Mouse (Mus musculus): Measurements from ENCODE around the gene Grap. TPM values are rescaled to one million over a fixed set of nuclear protein-coding genes. Genes with fewer than 3 reads are reported as not detected.
A peak's percentile ranks its signal among the peaks of the same experiment; 100 is the strongest.

Gene Grap
- polyA plus RNA-seq, 1 experiment: 0.14 TPM

- Histone ChIP-seq H3K79me3 (ENCODE audit: low read depth) (no peaks in the 10 kb centered on the region), H3K27me3 (ENCODE audit: control insufficient read depth, insufficient read depth, insufficient read length) (no peaks in the 10 kb centered on the region), H3ac (ENCODE audit: control insufficient read depth, insufficient read length, low read depth) (no peak overlapping the region), H3K79me2 (ENCODE audit: control insufficient read depth, insufficient read depth) (no peaks in the 10 kb centered on the region), H3K36me3 (ENCODE audit: control insufficient read depth, insufficient read depth) (no peaks in the 10 kb centered on the region), H3K4me3 (ENCODE audit: insufficient read depth, poor library complexity, severe bottlenecking) (no peak overlapping the region)
- TF ChIP-seq USF1 (IDR thresholded peaks at IDR 0.05; ENCODE audit: low read depth): no peak
- no peak for TF ChIP-seq CEBPB (IDR thresholded peaks at IDR 0.05; ENCODE audit: low read depth)
- no peak for TF ChIP-seq MYOG (IDR thresholded peaks at IDR 0.05; ENCODE audit: control insufficient read depth, extremely low read depth, insufficient read length)
- TF ChIP-seq MYOD1 (IDR thresholded peaks at IDR 0.05; ENCODE audit: control insufficient read depth, insufficient read length, low read depth): no peak
- TF ChIP-seq CTCF (IDR thresholded peaks at IDR 0.05; ENCODE audit: control insufficient read depth, insufficient read depth, insufficient read length): no peak
- no peak for TF ChIP-seq MAX (IDR thresholded peaks at IDR 0.05)
- no peak for TF ChIP-seq FOSL1 (IDR thresholded peaks at IDR 0.05; ENCODE audit: insufficient read depth, low read length, poor library complexity, severe bottlenecking)
Measured at GRCm38 (mm10) chr11:61705581-61705980, 52.5 kb downstream of the Grap start.

- no peaks in the 10 kb centered on the region for H3K36me3 ChIP-seq (ENCODE audit: control insufficient read depth, insufficient read depth)
- H3ac ChIP-seq (ENCODE audit: control insufficient read depth, insufficient read length, low read depth): no peak overlapping the region
- TF ChIP-seq MAX (IDR thresholded peaks at IDR 0.05) (no peak), CEBPB (IDR thresholded peaks at IDR 0.05; ENCODE audit: low read depth) (no peak), FOSL1 (IDR thresholded peaks at IDR 0.05; ENCODE audit: insufficient read depth, low read length, poor library complexity, severe bottlenecking) (no peak), MYOG (IDR thresholded peaks at IDR 0.05; ENCODE audit: control insufficient read depth, extremely low read depth, insufficient read length) (no peak), USF1 (IDR thresholded peaks at IDR 0.05; ENCODE audit: low read depth) (no peak), MYOD1 (IDR thresholded peaks at IDR 0.05; ENCODE audit: control insufficient read depth, insufficient read length, low read depth) (no peak), CTCF (IDR thresholded peaks at IDR 0.05; ENCODE audit: control insufficient read depth, insufficient read depth, insufficient read length) (no peak)
- H3K4me3 ChIP-seq (ENCODE audit: insufficient read depth, poor library complexity, severe bottlenecking): no peak overlapping the region
- H3K79me2 ChIP-seq (ENCODE audit: control insufficient read depth, insufficient read depth): no peaks in the 10 kb centered on the region
- H3K79me3 ChIP-seq (ENCODE audit: low read depth): no peaks in the 10 kb centered on the region
- H3K27me3 ChIP-seq (ENCODE audit: control insufficient read depth, insufficient read depth, insufficient read length): no peaks in the 10 kb centered on the region
Measured at GRCm38 (mm10) chr11:61706232-61706631, 53.2 kb downstream of the Grap start.

GRCm38 (mm10) chr11:61708928-61709327 lies 55.9 kb downstream of the Grap start:
- Histone ChIP-seq H3ac (ENCODE audit: control insufficient read depth, insufficient read length, low read depth) (no peak overlapping the region), H3K79me3 (ENCODE audit: low read depth) (no peaks in the 10 kb centered on the region), H3K36me3 (ENCODE audit: control insufficient read depth, insufficient read depth) (no peaks in the 10 kb centered on the region), H3K27me3 (ENCODE audit: control insufficient read depth, insufficient read depth, insufficient read length) (no peaks in the 10 kb centered on the region), H3K4me3 (ENCODE audit: insufficient read depth, poor library complexity, severe bottlenecking) (no peak overlapping the region), H3K79me2 (ENCODE audit: control insufficient read depth, insufficient read depth) (no peaks in the 10 kb centered on the region)
- TF ChIP-seq MAX (IDR thresholded peaks at IDR 0.05): no peak
- no peak for TF ChIP-seq MYOG (IDR thresholded peaks at IDR 0.05; ENCODE audit: control insufficient read depth, extremely low read depth, insufficient read length)
- TF ChIP-seq FOSL1 (IDR thresholded peaks at IDR 0.05; ENCODE audit: insufficient read depth, low read length, poor library complexity, severe bottlenecking): no peak
- TF ChIP-seq CTCF (IDR thresholded peaks at IDR 0.05; ENCODE audit: control insufficient read depth, insufficient read depth, insufficient read length): no peak
- no peak for TF ChIP-seq CEBPB (IDR thresholded peaks at IDR 0.05; ENCODE audit: low read depth)
- TF ChIP-seq MYOD1 (IDR thresholded peaks at IDR 0.05; ENCODE audit: control insufficient read depth, insufficient read length, low read depth): no peak
- TF ChIP-seq USF1 (IDR thresholded peaks at IDR 0.05; ENCODE audit: low read depth): no peak

DNA sequence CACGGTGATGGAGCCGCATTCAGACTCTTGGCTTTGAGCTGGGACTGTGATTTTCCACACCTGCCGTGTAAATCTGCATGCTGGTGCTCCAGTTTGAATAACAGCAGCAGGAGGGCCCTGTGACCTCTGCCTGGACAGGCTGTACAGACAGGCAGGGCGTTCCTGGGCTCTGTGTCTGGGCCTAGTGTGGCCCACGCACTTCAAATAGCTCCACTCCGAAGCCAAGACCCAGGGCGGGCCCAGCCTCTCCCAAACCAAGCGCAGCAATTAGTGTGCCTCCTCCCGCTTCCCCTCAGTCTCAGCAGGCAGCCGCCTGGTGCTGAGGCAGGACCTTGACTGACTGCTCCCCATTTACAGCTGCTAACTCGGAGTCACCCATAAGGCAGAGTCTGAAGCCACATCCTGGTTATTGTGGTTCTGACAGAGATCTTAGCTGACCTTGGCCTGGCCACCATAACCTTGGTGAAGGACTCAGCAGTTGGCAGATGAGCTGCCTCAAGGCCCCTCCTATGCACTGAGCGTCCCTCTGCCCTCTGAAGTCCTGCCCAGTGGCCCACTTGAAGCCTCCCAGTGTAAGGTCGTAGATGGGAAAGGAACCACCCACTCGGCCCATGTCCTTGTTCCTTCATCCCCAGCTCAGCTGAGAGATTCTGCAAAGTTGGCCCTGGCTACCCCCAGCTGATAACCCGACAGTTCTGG lies 60.2 kb downstream of the Grap start:
- H3K4me3 ChIP-seq (ENCODE audit: insufficient read depth, poor library complexity, severe bottlenecking): no peak overlapping the region
- H3K36me3 ChIP-seq (ENCODE audit: control insufficient read depth, insufficient read depth): no peaks in the 10 kb centered on the region
- no peaks in the 10 kb centered on the region for H3K79me3 ChIP-seq (ENCODE audit: low read depth)
- H3K79me2 ChIP-seq (ENCODE audit: control insufficient read depth, insufficient read depth): no peaks in the 10 kb centered on the region
- no peak overlapping the region for H3ac ChIP-seq (ENCODE audit: control insufficient read depth, insufficient read length, low read depth)
- H3K27me3 ChIP-seq (ENCODE audit: control insufficient read depth, insufficient read depth, insufficient read length): no peaks in the 10 kb centered on the region
- TF ChIP-seq MYOG (IDR thresholded peaks at IDR 0.05; ENCODE audit: control insufficient read depth, extremely low read depth, insufficient read length): no peak
- no peak for TF ChIP-seq MAX (IDR thresholded peaks at IDR 0.05)
- TF ChIP-seq CTCF (IDR thresholded peaks at IDR 0.05; ENCODE audit: control insufficient read depth, insufficient read depth, insufficient read length): no peak
- no peak for TF ChIP-seq USF1 (IDR thresholded peaks at IDR 0.05; ENCODE audit: low read depth)
- no peak for TF ChIP-seq CEBPB (IDR thresholded peaks at IDR 0.05; ENCODE audit: low read depth)
- no peak for TF ChIP-seq FOSL1 (IDR thresholded peaks at IDR 0.05; ENCODE audit: insufficient read depth, low read length, poor library complexity, severe bottlenecking)
- TF ChIP-seq MYOD1 (IDR thresholded peaks at IDR 0.05; ENCODE audit: control insufficient read depth, insufficient read length, low read depth): no peak

DNA sequence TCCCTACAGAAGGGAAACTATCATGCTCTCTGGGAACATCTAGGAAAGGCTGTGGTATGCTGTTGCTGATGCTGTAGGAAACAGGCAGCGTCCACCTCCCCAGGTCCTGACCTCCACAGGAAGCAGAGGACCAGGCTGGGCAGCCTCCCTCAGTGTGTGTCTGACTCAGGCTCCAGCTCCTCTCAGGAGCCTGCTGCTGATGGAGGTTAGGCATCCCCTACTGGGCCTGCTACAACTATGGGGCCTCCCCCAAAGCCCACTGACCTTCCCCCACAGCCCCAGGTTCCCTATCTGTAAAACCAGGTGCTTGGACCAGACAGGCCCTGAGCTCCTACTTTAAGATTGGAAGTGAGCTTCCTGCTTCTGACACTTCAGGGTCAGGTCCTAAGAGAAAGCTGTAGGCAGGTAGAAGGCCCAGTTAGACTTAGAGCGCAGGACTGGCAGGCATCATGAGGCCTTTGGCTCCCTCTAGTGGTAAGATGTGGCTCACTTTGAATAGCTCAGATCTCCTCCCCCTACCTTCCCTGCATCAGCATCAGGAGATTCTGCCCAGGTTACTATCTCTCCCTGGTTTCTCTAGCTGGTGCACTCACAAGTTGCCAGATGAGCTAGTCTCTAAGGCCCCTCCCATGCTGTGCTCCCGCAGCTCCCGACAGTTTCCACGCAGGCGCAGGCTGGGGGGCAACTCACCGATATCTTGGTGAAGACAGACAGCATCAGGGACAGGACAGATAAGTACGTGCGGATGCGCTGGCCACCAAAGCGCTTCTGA lies 61.5 kb downstream of the Grap start:
- Histone ChIP-seq H3ac (ENCODE audit: control insufficient read depth, insufficient read length, low read depth) (no peak overlapping the region), H3K27me3 (ENCODE audit: control insufficient read depth, insufficient read depth, insufficient read length) (no peaks in the 10 kb centered on the region), H3K79me3 (ENCODE audit: low read depth) (no peaks in the 10 kb centered on the region), H3K4me3 (ENCODE audit: insufficient read depth, poor library complexity, severe bottlenecking) (no peak overlapping the region), H3K36me3 (ENCODE audit: control insufficient read depth, insufficient read depth) (no peaks in the 10 kb centered on the region), H3K79me2 (ENCODE audit: control insufficient read depth, insufficient read depth) (no peaks in the 10 kb centered on the region)
- no peak for TF ChIP-seq CEBPB (IDR thresholded peaks at IDR 0.05; ENCODE audit: low read depth)
- TF ChIP-seq MAX (IDR thresholded peaks at IDR 0.05): no peak
- TF ChIP-seq CTCF (IDR thresholded peaks at IDR 0.05; ENCODE audit: control insufficient read depth, insufficient read depth, insufficient read length): peak; percentile 78
